Mouse (Mus musculus): ENCODE measurements around the gene Atp6v0e. TPM values are rescaled to one million over a fixed set of nuclear protein-coding genes. Genes with fewer than 3 reads are reported as not detected.

Gene Atp6v0e
- polyA plus RNA-seq, 1 experiment = 16.1 TPM

DNA sequence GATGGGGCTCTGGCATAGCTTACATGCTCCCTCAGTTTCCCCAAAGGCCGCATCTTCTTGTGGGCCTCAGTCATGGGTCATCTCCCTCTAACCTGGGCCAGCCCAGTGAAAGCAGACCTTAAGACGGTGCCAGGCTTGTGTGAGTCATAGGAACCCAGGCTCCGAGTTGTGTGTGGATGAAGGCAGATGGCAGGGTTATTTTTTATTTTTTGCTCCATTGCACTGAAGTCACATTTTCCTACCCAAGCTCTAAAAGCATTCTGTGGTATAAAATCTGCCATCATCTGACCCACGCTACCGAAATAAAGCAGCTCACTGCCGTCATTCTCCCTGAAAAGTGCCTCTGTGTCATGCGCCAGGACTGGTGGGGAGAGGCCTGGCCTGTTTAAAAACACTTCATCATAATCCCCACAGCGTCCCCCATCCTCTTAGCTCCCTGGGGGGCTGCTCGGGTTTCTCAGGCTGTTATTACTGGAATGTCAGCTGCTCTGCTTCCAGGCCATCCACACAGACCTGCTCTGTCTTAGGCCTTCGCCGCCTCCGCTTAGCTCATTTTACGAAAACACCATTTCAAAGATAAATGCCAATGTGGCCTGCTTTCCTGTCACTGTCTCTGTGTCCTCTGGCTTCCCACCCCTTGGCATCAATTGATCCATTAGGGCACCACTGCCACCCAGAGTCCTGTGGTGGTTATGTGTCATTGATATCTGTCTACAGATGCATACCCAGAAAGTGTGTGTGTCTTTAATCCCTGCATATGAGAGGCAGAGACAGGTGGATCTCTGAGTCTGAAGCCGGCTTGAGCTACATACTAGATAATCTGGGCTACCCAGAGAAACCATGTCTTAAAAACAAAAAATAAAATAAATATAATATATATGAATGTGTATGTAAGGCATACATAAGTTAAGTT is 12.3 kb upstream of the Atp6v0e start:
- Histone ChIP-seq H3K4me1 (peaks cover 4% of the 10 kb centered on the region; the same call in 1 of the 2 replicates), H3K36me3 (replicated peaks; ENCODE audit: low read length) (peaks cover 91% of the 10 kb centered on the region), H3K9me3 (no peaks in the 10 kb centered on the region), H3K27me3 (replicated peaks) (no peaks in the 10 kb centered on the region), H3K4me3 (replicated peaks) (no peak overlapping the region)
- no peak for TF ChIP-seq GATA1 (IDR thresholded peaks at IDR 0.05; ENCODE audit: borderline replicate concordance, low read length)
- TF ChIP-seq FLI1 (IDR thresholded peaks at IDR 0.05; ENCODE audit: low read length) = no peak

DNA sequence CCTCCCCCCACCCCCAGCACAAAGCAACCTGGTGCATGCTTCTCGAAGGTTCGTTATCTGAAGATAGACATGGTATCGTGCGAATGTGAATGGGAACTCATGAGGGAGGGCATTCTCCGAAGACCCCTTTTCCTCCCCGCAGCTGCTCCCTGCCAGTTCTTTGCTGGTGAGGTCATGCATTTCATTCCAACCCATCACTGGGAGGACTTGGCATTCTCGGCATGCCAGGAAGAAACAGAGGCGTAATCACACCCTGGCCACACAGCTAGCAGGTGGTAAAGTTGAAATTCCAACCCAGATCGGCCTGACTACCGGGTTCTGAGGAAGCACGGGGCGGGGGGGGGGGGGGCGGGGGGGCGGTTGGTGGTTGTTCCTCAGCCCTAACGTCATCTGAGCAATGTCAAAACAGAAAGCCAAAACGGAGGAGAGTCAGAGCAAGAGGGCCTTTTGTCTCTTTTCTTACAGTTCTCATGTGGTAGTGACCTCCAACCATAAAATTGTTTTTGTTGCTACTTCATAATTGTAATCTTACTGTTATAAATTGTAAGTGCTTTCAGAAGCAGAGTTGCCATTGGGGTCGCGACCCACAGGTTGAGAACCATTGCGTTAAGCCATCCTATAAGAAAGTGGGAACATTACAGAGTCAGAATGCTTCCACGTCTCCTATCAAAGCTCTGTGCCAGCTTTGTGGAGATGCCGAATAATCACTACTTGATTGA is 4.0 kb upstream of the Atp6v0e start:
- H3K27me3 ChIP-seq (replicated peaks) = no peaks in the 10 kb centered on the region
- H3K9me3 ChIP-seq = no peaks in the 10 kb centered on the region
- peaks cover 34% of the 10 kb centered on the region for H3K36me3 ChIP-seq (replicated peaks; ENCODE audit: low read length)
- H3K4me1 ChIP-seq = peaks cover 32% of the 10 kb centered on the region
- TF ChIP-seq GATA1 (IDR thresholded peaks at IDR 0.05; ENCODE audit: borderline replicate concordance, low read length) (no peak), FLI1 (IDR thresholded peaks at IDR 0.05; ENCODE audit: low read length) (no peak)
- no peak overlapping the region for H3K4me3 ChIP-seq (replicated peaks)

DNA sequence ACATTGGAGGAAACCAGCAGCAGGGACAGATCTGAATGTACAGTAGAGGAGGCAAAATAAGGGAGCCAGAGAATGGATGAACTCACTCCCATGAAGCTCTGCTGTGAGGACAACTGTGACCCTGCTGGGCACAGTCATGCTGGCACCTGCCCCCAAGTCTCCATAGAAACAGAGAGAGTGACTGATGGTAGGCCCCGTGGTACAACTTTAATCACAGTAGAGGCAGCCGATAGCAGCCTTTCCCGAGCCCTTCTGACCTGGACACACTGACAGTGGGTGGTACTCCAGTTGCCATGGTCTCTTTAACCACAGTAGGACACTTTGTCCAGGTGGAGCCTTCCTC is 3.5 kb upstream of the Atp6v0e start:
- Histone ChIP-seq H3K4me1 (peaks cover 36% of the 10 kb centered on the region), H3K36me3 (replicated peaks; ENCODE audit: low read length) (peaks cover 28% of the 10 kb centered on the region), H3K9me3 (no peaks in the 10 kb centered on the region), H3K27me3 (replicated peaks) (no peaks in the 10 kb centered on the region), H3K4me3 (replicated peaks) (no peak overlapping the region)
- TF ChIP-seq FLI1 (IDR thresholded peaks at IDR 0.05; ENCODE audit: low read length) (no peak), GATA1 (IDR thresholded peaks at IDR 0.05; ENCODE audit: borderline replicate concordance, low read length) (no peak)

DNA sequence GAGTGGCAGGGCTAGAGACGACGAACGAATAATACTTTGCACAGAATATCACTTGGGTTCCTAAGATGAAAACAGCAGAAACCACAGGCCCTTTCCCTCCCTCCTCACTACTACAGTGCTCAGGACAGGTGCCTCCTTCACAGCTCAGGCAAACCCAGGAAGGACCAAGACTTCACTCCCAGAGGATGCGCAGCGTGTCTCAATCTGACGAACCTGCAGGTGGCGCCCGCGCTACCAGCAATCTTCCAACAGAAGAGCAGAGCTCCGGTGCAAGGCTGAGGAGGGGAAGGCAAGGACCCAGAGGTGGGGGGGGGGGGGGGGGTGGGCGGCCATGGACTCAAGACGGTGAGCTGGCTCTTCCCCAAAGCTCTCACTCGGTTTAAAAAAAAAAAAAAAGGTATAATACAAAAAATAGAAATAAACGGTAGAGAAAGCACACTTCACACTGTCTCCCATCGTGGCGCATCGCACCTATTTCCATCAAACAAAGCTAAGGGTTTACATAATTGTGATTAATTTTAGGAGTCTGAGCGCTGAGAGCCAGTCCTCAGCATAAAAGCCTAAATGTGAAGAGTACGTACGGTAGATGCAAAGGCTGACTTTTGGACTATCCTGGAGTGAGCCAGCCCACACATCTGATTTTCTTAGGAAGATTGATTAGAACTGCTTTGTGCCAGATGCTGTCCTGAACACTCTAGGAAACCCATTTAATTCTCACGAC is 2.7 kb upstream of the Atp6v0e start:
- Histone ChIP-seq H3K4me1 (peaks cover 36% of the 10 kb centered on the region), H3K9me3 (no peaks in the 10 kb centered on the region), H3K36me3 (replicated peaks; ENCODE audit: low read length) (peaks cover 20% of the 10 kb centered on the region), H3K27me3 (replicated peaks) (peaks cover 2% of the 10 kb centered on the region), H3K4me3 (replicated peaks) (no peak overlapping the region)
- no peak for TF ChIP-seq FLI1 (IDR thresholded peaks at IDR 0.05; ENCODE audit: low read length)
- no peak for TF ChIP-seq GATA1 (IDR thresholded peaks at IDR 0.05; ENCODE audit: borderline replicate concordance, low read length)

DNA sequence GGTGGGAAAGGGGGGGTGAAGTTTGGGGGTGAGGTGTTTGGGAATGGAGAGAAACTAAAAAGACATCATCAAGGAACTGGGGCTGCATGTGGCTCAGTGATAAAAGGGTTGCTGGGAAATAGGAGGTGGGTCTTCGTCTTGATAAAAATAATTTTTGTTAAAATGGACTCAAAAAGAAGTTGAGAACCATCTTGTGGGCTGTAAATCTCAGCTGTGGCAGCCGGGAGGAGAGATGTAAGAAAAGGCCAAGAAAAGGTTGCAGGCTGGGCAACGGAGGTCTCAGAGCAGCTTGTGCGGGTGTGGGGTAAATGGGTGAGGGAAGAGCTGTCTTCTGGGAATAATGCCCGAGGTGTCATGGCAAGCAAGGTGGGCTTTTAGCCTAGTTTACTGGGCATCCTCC is 827 bp upstream of the Atp6v0e start:
- H3K4me3 ChIP-seq (replicated peaks) = no peak overlapping the region

DNA sequence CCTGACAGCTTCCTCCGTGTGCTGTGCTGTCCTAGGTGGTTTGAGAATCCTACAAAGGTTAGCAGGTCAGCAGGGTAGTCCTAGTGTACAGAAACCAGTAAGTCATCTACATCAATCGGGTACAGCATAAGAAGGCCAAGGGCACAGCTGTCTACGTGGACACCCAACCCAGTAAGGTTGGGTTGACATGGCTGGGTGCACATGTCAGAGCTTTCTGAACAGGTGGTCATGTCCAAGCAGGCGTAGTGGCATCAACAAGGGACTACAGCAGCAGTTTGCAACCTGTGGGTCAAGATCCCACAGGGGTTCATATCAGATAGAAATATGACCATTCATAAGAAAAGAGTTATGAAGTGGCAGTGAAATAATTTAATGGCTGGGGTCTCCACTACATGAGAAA is 2.6 kb downstream of the Atp6v0e start:
- TF ChIP-seq GATA1 (IDR thresholded peaks at IDR 0.05; ENCODE audit: borderline replicate concordance, low read length) (no peak), FLI1 (IDR thresholded peaks at IDR 0.05; ENCODE audit: low read length) (no peak)
- H3K36me3 ChIP-seq (replicated peaks; ENCODE audit: low read length) = no peaks in the 10 kb centered on the region
- peaks cover 16% of the 10 kb centered on the region for H3K27me3 ChIP-seq (replicated peaks)
- H3K9me3 ChIP-seq = peaks cover 7% of the 10 kb centered on the region
- H3K4me3 ChIP-seq (replicated peaks) = no peak overlapping the region
- peaks cover 31% of the 10 kb centered on the region for H3K4me1 ChIP-seq

More for the DNA sequence above, 827 bp upstream of the Atp6v0e start:
- H3K9me3 ChIP-seq = peaks cover 2% of the 10 kb centered on the region
- H3K36me3 ChIP-seq (replicated peaks; ENCODE audit: low read length) = peaks cover 4% of the 10 kb centered on the region
- H3K4me1 ChIP-seq = peaks cover 36% of the 10 kb centered on the region
- TF ChIP-seq FLI1 (IDR thresholded peaks at IDR 0.05; ENCODE audit: low read length) (no peak), GATA1 (IDR thresholded peaks at IDR 0.05; ENCODE audit: borderline replicate concordance, low read length) (no peak)
- peaks cover 13% of the 10 kb centered on the region for H3K27me3 ChIP-seq (replicated peaks)

DNA sequence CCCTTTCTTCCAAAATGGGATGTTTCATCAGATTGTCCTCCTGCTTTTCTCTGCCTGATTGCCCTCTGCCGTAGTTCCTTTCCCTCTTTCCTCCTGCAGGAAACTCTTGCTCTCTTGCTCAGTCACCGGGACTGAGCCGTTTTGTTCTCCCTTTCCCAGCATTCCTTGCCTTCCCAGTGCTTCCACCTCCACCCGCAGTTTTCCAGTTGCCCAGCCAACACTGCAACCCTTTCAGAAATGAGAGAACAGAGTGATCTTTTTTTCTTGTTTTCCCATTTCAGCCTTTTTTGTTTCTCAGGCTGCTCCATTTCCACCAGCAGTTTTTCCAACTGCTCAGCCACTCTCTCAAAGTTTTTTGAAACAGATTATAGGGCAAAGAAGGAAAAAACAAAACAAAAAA is 8.2 kb downstream of the Atp6v0e start:
- no peaks in the 10 kb centered on the region for H3K36me3 ChIP-seq (replicated peaks; ENCODE audit: low read length)
- H3K27me3 ChIP-seq (replicated peaks) = peaks cover 28% of the 10 kb centered on the region
- no peak for TF ChIP-seq GATA1 (IDR thresholded peaks at IDR 0.05; ENCODE audit: borderline replicate concordance, low read length)
- TF ChIP-seq FLI1 (IDR thresholded peaks at IDR 0.05; ENCODE audit: low read length) = no peak
- peaks cover 11% of the 10 kb centered on the region for H3K9me3 ChIP-seq
- H3K4me3 ChIP-seq (replicated peaks) = no peak overlapping the region
- H3K4me1 ChIP-seq = peaks cover 24% of the 10 kb centered on the region

DNA sequence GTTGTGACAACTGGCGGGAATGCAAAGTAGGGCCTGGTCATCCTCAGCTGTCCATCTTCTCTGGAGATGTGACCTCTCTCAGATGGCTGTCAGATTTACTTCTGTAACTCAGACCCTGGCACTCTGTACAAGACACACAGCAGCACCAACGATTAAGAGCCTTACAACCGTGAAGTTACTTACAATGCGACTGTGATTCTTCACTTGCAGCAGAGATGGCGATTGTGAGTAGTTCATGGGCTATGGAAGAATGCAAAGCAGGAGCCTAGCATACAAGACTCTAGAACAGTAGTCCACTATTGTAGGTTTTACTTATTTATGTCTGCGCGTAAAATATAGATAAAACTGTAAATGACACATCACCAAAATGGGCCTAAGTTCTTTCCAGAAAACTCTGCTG is 12.8 kb downstream of the Atp6v0e start:
- Histone ChIP-seq H3K36me3 (replicated peaks; ENCODE audit: low read length) (peaks cover 20% of the 10 kb centered on the region), H3K4me3 (replicated peaks) (peak overlapping the region; percentile 93), H3K9me3 (peaks cover 4% of the 10 kb centered on the region; the same call in 1 of the 2 replicates), H3K27me3 (replicated peaks) (peaks cover 16% of the 10 kb centered on the region), H3K4me1 (peaks cover 54% of the 10 kb centered on the region)
- TF ChIP-seq FLI1 (IDR thresholded peaks at IDR 0.05; ENCODE audit: low read length) (no peak), GATA1 (IDR thresholded peaks at IDR 0.05; ENCODE audit: borderline replicate concordance, low read length) (no peak)

DNA sequence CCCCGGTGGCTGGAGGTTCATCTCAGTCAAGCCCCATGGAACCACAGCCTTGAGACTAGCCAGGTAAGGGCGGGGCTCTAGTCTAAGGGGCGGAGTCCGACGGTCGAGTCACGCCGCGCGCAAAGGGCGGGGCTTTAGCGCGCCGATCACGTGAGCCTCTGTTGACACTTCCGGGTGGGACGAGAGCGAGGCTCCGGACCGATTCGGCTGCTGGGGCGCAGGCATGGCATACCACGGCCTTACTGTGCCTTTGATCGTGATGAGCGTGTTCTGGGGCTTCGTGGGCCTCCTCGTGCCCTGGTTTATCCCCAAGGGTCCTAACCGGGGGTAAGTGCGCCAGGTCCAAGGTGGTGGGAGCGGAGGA is 13.2 kb downstream of the Atp6v0e start:
- no peak for TF ChIP-seq GATA1 (IDR thresholded peaks at IDR 0.05; ENCODE audit: borderline replicate concordance, low read length)
- no peak for TF ChIP-seq FLI1 (IDR thresholded peaks at IDR 0.05; ENCODE audit: low read length)
- H3K4me3 ChIP-seq (replicated peaks) = peak overlapping the region; percentile 93
- peaks cover 53% of the 10 kb centered on the region for H3K4me1 ChIP-seq
- peaks cover 13% of the 10 kb centered on the region for H3K27me3 ChIP-seq (replicated peaks)
- H3K36me3 ChIP-seq (replicated peaks; ENCODE audit: low read length) = peaks cover 24% of the 10 kb centered on the region
- H3K9me3 ChIP-seq = peaks cover 4% of the 10 kb centered on the region; the same call in 1 of the 2 replicates
